Mouse (Mus musculus): ENCODE results near the gene Olfr309. TPM values are rescaled to one million over a fixed set of nuclear protein-coding genes. Genes with fewer than 3 reads are reported as not detected.

Gene Olfr309
- polyA plus RNA-seq, 1 experiment from 2014 or later, result not detected

Small RNA genes lying within 50 kb of the gene (microRNA-seq; reads per million reads assigned to microRNA genes)
- not detected for gene Gm23192

Other genes with a start within 250 kb of the Olfr309 start
- gene Vmn2r75, start 141.9 kb downstream of the Olfr309 start, polyA plus RNA-seq (2014; fragmentation: Nextera tagmentation; extraction: Ambion mirVana), result not detected in 2 replicates
- not detected in 2 replicates for gene Vmn2r76, start 67.4 kb downstream of the Olfr309 start, polyA plus RNA-seq (2014; fragmentation: Nextera tagmentation; extraction: Ambion mirVana)
- not detected in 2 replicates for gene Olfr310, start 36.5 kb downstream of the Olfr309 start, polyA plus RNA-seq (2014; fragmentation: Nextera tagmentation; extraction: Ambion mirVana)
- gene Olfr308, start 11.9 kb upstream of the Olfr309 start, polyA plus RNA-seq (2014; fragmentation: Nextera tagmentation; extraction: Ambion mirVana), result not detected in 2 replicates
- gene Olfr307, start 23.9 kb upstream of the Olfr309 start, polyA plus RNA-seq (2014; fragmentation: Nextera tagmentation; extraction: Ambion mirVana), result not detected in 2 replicates
- gene Olfr305, start 53.2 kb upstream of the Olfr309 start, polyA plus RNA-seq (2014; fragmentation: Nextera tagmentation; extraction: Ambion mirVana), result not detected in 2 replicates
- gene Olfr304, start 73.0 kb upstream of the Olfr309 start, polyA plus RNA-seq (2014; fragmentation: Nextera tagmentation; extraction: Ambion mirVana), result not detected in 2 replicates
- gene Olfr303, start 84.1 kb upstream of the Olfr309 start, polyA plus RNA-seq (2014; fragmentation: Nextera tagmentation; extraction: Ambion mirVana), result not detected in 2 replicates
- gene Olfr301, start 90.1 kb upstream of the Olfr309 start, polyA plus RNA-seq (2014; fragmentation: Nextera tagmentation; extraction: Ambion mirVana), result not detected in 2 replicates
- not detected in 2 replicates for gene Olfr299, start 146.2 kb upstream of the Olfr309 start, polyA plus RNA-seq (2014; fragmentation: Nextera tagmentation; extraction: Ambion mirVana)
- not detected in 2 replicates for gene Olfr298, start 178.8 kb upstream of the Olfr309 start, polyA plus RNA-seq (2014; fragmentation: Nextera tagmentation; extraction: Ambion mirVana)
- gene Olfr297, start 206.3 kb upstream of the Olfr309 start, polyA plus RNA-seq (2014; fragmentation: Nextera tagmentation; extraction: Ambion mirVana), result not detected in 2 replicates

Measured in midbrain, embryonic 11.5 days (tissue).